Mouse (Mus musculus) forebrain, postnatal 0 days (tissue): ENCODE measurements at regions not wholly inside any gene's neighbourhood (a gene's known extent, or its start where the extent isn't known, plus 50 kb on each side); places are given as distances from the start of the nearest gene placed in this dataset.

Experiments
- ATAC-seq: fragments of 200-750 bp; cut with Nextera tagmentation; 2 replicates; pipeline ENCODE4 v1.8.0; 2017; ENCODE audit warnings: mild to moderate bottlenecking, moderate library complexity
- DNase-seq: peaks from one replicate; pipeline ENCODE4 v3.0.0-alpha.2; 2015
- H3K27ac ChIP-seq: fragments of 300-500 bp; sonication (generic); 2 replicates; pipeline ENCODE4 v1.5.1; 2014; ENCODE audit warnings: low read depth, mild to moderate bottlenecking, antibody characterized with exemption, low read length, moderate library complexity, mixed read lengths
- H3K27me3 ChIP-seq: fragments of 300-500 bp; sonication (generic); 2 replicates; pipeline ENCODE4 v1.6.1; 2014; ENCODE audit warnings: mild to moderate bottlenecking, low read length, mixed read lengths; ENCODE audit not compliant: insufficient read depth
- H3K36me3 ChIP-seq: fragments of 300-500 bp; sonication (generic); 2 replicates; pipeline ENCODE4 v1.6.1; 2014; ENCODE audit warnings: mild to moderate bottlenecking, moderate library complexity; ENCODE audit not compliant: insufficient read depth
- H3K4me1 ChIP-seq: fragments of 300-500 bp; sonication (generic); 2 replicates; pipeline ENCODE4 v1.6.1; 2014; ENCODE audit warnings: antibody characterized with exemption; ENCODE audit not compliant: insufficient read depth
- H3K4me2 ChIP-seq: fragments of 300-500 bp; sonication (generic); 2 replicates; pipeline ENCODE4 v1.6.1; 2014; ENCODE audit warnings: low read depth, mild to moderate bottlenecking, moderate library complexity
- H3K4me3 ChIP-seq: fragments of 300-500 bp; sonication (generic); 2 replicates; pipeline ENCODE4 v1.5.1; 2014; ENCODE audit warnings: low read depth, low read length, mixed read lengths
- H3K9ac ChIP-seq: fragments of 300-500 bp; sonication (generic); 2 replicates; pipeline ENCODE4 v1.6.1; 2014; ENCODE audit warnings: mild to moderate bottlenecking
- H3K9me3 ChIP-seq: fragments of 300-500 bp; sonication (generic); 2 replicates; pipeline ENCODE4 v1.6.1; 2016; ENCODE audit warnings: low read length
- CTCF ChIP-seq: sonication (generic); IDR thresholded peaks from 2 replicates; pipeline ENCODE4 v1.5.1; 2016; ENCODE audit warnings: antibody characterized with exemption, control low read depth, low read depth
- WGBS: fragments of 180-500 bp; shearing (Covaris S2); extraction: QIAGEN DNeasy Blood & Tissue Kit; methylation state at CpG from one replicate; pipeline ENCODE4 v1.1.7; 2014; 5-methylcytosine and 5-hydroxymethylcytosine counted together

- Histone ChIP-seq H3K9ac (no peak overlapping the region), H3K27me3 (no peaks in the 10 kb centered on the region), H3K4me1 (no peaks in the 10 kb centered on the region), H3K9me3 (no peaks in the 10 kb centered on the region), H3K27ac (no peak overlapping the region), H3K36me3 (no peaks in the 10 kb centered on the region), H3K4me3 (no peak overlapping the region), H3K4me2 (no peak overlapping the region)
- TF ChIP-seq CTCF = no peak
- 71% methylated on average over 2 of the region's 2 CpGs for WGBS
- DNase-seq = no peak
- ATAC-seq = no peak
Observed at GRCm38 (mm10) chr10:96358984-96359383, 222.6 kb downstream of the Gm5426 start.

GRCm38 (mm10) chr10:96362211-96362610 lies 225.8 kb downstream of the Gm5426 start:
- ATAC-seq (no peak), DNase-seq (no peak)
- no peak overlapping the region for H3K4me2 ChIP-seq
- WGBS = 29% methylated on average over 3 of the region's 3 CpGs
- H3K36me3 ChIP-seq = no peaks in the 10 kb centered on the region
- H3K27me3 ChIP-seq = no peaks in the 10 kb centered on the region
- no peaks in the 10 kb centered on the region for H3K9me3 ChIP-seq
- no peak for TF ChIP-seq CTCF
- H3K27ac ChIP-seq = no peak overlapping the region
- H3K4me1 ChIP-seq = no peaks in the 10 kb centered on the region
- H3K4me3 ChIP-seq = no peak overlapping the region
- H3K9ac ChIP-seq = no peak overlapping the region

- ATAC-seq (no peak), DNase-seq (no peak)
- H3K27me3 ChIP-seq = no peaks in the 10 kb centered on the region
- no peak overlapping the region for H3K4me3 ChIP-seq
- 92% methylated on average over 4 of the region's 4 CpGs for WGBS
- no peak overlapping the region for H3K27ac ChIP-seq
- H3K9me3 ChIP-seq = no peaks in the 10 kb centered on the region
- no peak for TF ChIP-seq CTCF
- no peaks in the 10 kb centered on the region for H3K36me3 ChIP-seq
- H3K4me2 ChIP-seq = no peak overlapping the region
- no peak overlapping the region for H3K9ac ChIP-seq
- H3K4me1 ChIP-seq = no peaks in the 10 kb centered on the region
Observed at GRCm38 (mm10) chr10:96363867-96364266, 227.5 kb downstream of the Gm5426 start.

- Histone ChIP-seq H3K27ac (no peak overlapping the region), H3K4me1 (no peaks in the 10 kb centered on the region), H3K36me3 (no peaks in the 10 kb centered on the region), H3K27me3 (no peaks in the 10 kb centered on the region), H3K9ac (no peak overlapping the region), H3K4me2 (no peak overlapping the region), H3K9me3 (no peaks in the 10 kb centered on the region), H3K4me3 (no peak overlapping the region)
- TF ChIP-seq CTCF = no peak
- DNase-seq = no peak
- no peak for ATAC-seq
- 78% methylated on average over 3 of the region's 3 CpGs for WGBS
Observed at GRCm38 (mm10) chr10:96365101-96365500, 228.7 kb downstream of the Gm5426 start.

- no peak for DNase-seq
- 0 out of 2 replicates have a peak, but pooled peaks cover 6% of the 10 kb centered on the region for H3K4me1 ChIP-seq
- H3K9me3 ChIP-seq = no peaks in the 10 kb centered on the region
- no peak overlapping the region for H3K27ac ChIP-seq
- no peak for TF ChIP-seq CTCF
- no peaks in the 10 kb centered on the region for H3K36me3 ChIP-seq
- H3K27me3 ChIP-seq = no peaks in the 10 kb centered on the region
- WGBS = 88% methylated on average over 2 of the region's 2 CpGs
- no peak overlapping the region for H3K4me3 ChIP-seq
- H3K4me2 ChIP-seq = no peak overlapping the region
- ATAC-seq = no peak
- no peak overlapping the region for H3K9ac ChIP-seq
Observed at GRCm38 (mm10) chr10:96366871-96367270, 230.5 kb downstream of the Gm5426 start.

GRCm38 (mm10) chr10:96370547-96371320 lies 234.3 kb downstream of the Gm5426 start:
- Histone ChIP-seq H3K36me3 (no peaks in the 10 kb centered on the region), H3K4me2 (peak overlapping the region; percentile 30), H3K9me3 (no peaks in the 10 kb centered on the region), H3K4me3 (0 out of 2 replicates have a peak overlapping the region, but pooled peaks have one; percentile 5), H3K27me3 (no peaks in the 10 kb centered on the region), H3K9ac (no peak overlapping the region), H3K4me1 (0 out of 2 replicates have a peak, but pooled peaks cover 6% of the 10 kb centered on the region), H3K27ac (no peak overlapping the region)
- ATAC-seq = peak; percentile 53
- 52% methylated on average over 21 of the region's 21 CpGs for WGBS
- no peak for TF ChIP-seq CTCF
- no peak for DNase-seq

GRCm38 (mm10) chr10:96371321-96371653 lies 234.9 kb downstream of the Gm5426 start:
- no peak for TF ChIP-seq CTCF
- DNase-seq (peak; percentile 21), ATAC-seq (peak; percentile 48)
- Histone ChIP-seq H3K4me3 (0 out of 2 replicates have a peak overlapping the region, but pooled peaks have one; percentile 5), H3K27ac (no peak overlapping the region), H3K4me2 (peak overlapping the region; percentile 30), H3K27me3 (no peaks in the 10 kb centered on the region), H3K4me1 (0 out of 2 replicates have a peak, but pooled peaks cover 6% of the 10 kb centered on the region), H3K9ac (no peak overlapping the region), H3K9me3 (no peaks in the 10 kb centered on the region), H3K36me3 (no peaks in the 10 kb centered on the region)
- 61% methylated on average over 14 of the region's 14 CpGs for WGBS
